Mouse (Mus musculus): ENCODE measurements around the gene Cacng2.
A peak's percentile ranks its signal among the peaks of the same experiment; 100 is the strongest.

Cacng2 gene

GRCm38 (mm10) chr15:78119704-78120103 lies at the start of gene Cacng2:
Cacng2 (minus strand) TSS chr15:78120028.
- peak; percentile 84 to 86 for DNase-seq

- no peak for DNase-seq
Observed at GRCm38 (mm10) chr15:78169566-78169965, 49.7 kb upstream of the Cacng2 start.

- DNase-seq = no peak
Observed at GRCm38 (mm10) chr15:78165292-78165691, 45.5 kb upstream of the Cacng2 start.

GRCm38 (mm10) chr15:78164466-78164865 lies 44.6 kb upstream of the Cacng2 start:
- no peak for DNase-seq

GRCm38 (mm10) chr15:78161946-78162345 lies 42.1 kb upstream of the Cacng2 start:
- no peak for DNase-seq

GRCm38 (mm10) chr15:78158335-78158734 lies 38.5 kb upstream of the Cacng2 start:
- DNase-seq = peak; percentile 52 to 68

GRCm38 (mm10) chr15:78157824-78158223 lies 38.0 kb upstream of the Cacng2 start:
- DNase-seq = peak in 1 of 2 experiments; percentile 43

GRCm38 (mm10) chr15:78157330-78157729 lies 37.5 kb upstream of the Cacng2 start:
- peak in 1 of 2 experiments; percentile 47 for DNase-seq

- DNase-seq = no peak
Observed at GRCm38 (mm10) chr15:78155421-78155820, 35.6 kb upstream of the Cacng2 start.

GRCm38 (mm10) chr15:78153045-78153775 lies 33.4 kb upstream of the Cacng2 start:
- no peak for DNase-seq

GRCm38 (mm10) chr15:78148565-78148964 lies 28.7 kb upstream of the Cacng2 start:
- DNase-seq = peak in 1 of 2 experiments; percentile 56

- DNase-seq = no peak
Observed at GRCm38 (mm10) chr15:78140226-78140625, 20.4 kb upstream of the Cacng2 start.

GRCm38 (mm10) chr15:78134606-78135005 lies 14.8 kb upstream of the Cacng2 start:
- DNase-seq = no peak

- no peak for DNase-seq
Observed at GRCm38 (mm10) chr15:78133389-78133788, 13.6 kb upstream of the Cacng2 start.

GRCm38 (mm10) chr15:78119248-78119647 lies 580 bp downstream of the Cacng2 start:
- DNase-seq = peak; percentile 69 to 72

- DNase-seq = peak; percentile 77 to 79
Observed at GRCm38 (mm10) chr15:78118275-78118995, 1.4 kb downstream of the Cacng2 start.

- peak; percentile 39 to 47 for DNase-seq
Observed at GRCm38 (mm10) chr15:78117731-78118130, 2.1 kb downstream of the Cacng2 start.

GRCm38 (mm10) chr15:78116936-78117335 lies 2.9 kb downstream of the Cacng2 start:
- peak in 1 of 2 experiments; percentile 42 for DNase-seq

GRCm38 (mm10) chr15:78116244-78116643 lies 3.6 kb downstream of the Cacng2 start:
- peak; percentile 50 to 59 for DNase-seq

GRCm38 (mm10) chr15:78099516-78099915 lies 20.3 kb downstream of the Cacng2 start:
- peak; percentile 84 to 87 for DNase-seq

- peak; percentile 61 to 73 for DNase-seq
Observed at GRCm38 (mm10) chr15:78096004-78096403, 23.8 kb downstream of the Cacng2 start.

GRCm38 (mm10) chr15:78093597-78093996 lies 26.2 kb downstream of the Cacng2 start:
- DNase-seq = no peak

- DNase-seq = peak; percentile 78 to 80
Observed at GRCm38 (mm10) chr15:78082841-78083572, 36.8 kb downstream of the Cacng2 start.

Measured in cerebellum, postnatal 14 days (tissue).